Mouse (Mus musculus): ENCODE data around the gene Mast3. TPM values are rescaled to one million over a fixed set of nuclear protein-coding genes. Genes with fewer than 3 reads are reported as not detected.

Gene Mast3
- polyA plus RNA-seq, 1 experiment, result 4.8 TPM

DNA sequence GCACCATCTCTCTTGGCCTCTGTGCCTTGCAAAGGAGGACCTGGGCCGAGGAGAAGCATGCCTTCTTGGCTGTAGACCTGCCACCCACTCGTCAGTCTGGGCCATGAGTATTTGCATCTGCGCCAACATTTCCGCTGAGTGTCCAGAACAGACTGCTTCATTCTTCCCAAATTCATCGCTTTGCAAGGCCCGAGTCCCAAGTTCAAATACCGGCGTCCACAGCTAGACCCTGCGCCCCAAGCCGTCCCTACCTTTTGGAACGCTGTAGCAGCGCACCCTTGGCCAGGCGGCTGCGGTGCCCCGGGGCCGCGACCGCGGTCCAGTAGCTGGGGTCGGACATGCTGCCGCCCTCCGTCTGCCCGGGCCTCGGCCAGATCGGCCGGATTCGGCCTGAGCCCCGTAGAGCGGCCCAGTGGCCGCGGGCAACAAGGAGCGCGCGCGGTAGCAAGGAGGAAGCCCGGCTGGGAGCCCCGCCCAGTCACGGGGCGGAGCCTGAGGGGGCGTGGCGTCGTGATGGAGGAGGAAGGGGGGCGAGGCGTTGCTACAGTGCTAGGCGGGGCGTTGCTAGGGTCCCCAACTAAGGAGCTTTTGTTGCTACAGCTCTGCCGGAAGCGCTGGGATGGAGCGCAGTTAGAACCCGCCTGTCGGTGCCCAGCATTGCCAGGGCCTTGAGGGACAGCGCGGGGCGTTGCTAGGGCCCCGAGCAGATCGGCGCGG lies 12.7 kb downstream of the Mast3 start:
- Histone ChIP-seq H3K36me3 (ENCODE audit: control insufficient read depth) (peaks cover 28% of the 10 kb centered on the region), H3K4me1 (ENCODE audit: control insufficient read depth) (peaks cover 86% of the 10 kb centered on the region)

DNA sequence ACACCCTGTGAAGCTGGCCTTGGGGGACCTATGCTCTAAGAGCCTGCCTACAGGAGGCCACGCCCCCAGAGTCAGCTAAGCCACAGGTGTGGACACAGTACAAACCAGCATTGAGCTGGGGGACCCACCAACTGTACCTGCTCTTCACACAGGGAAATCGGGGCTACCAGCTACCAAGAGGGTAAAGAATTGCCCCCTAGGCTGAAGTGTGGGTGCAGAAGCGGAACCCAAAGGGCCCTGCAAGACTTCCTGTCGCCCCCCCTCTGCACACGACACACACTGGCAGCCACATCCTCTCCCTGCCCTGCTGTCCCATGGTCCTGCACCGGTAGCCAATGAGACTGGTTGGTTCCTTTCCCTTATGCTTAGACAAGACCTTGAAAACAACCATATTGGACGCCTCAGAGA lies 13.6 kb downstream of the Mast3 start:
- peaks cover 37% of the 10 kb centered on the region for H3K36me3 ChIP-seq (ENCODE audit: control insufficient read depth)
- peaks cover 82% of the 10 kb centered on the region for H3K4me1 ChIP-seq (ENCODE audit: control insufficient read depth)
- H3K27me3 ChIP-seq (ENCODE audit: control insufficient read depth), result peaks cover 28% of the 10 kb centered on the region
- H3K9me3 ChIP-seq (ENCODE audit: control insufficient read depth, low read length), result peaks cover 7% of the 10 kb centered on the region
- TF ChIP-seq TAL1 (IDR thresholded peaks at IDR 0.05; ENCODE audit: low read length), result no peak
- H3K4me3 ChIP-seq (replicated peaks), result peak overlapping the region; percentile 72

More for the DNA sequence above, 12.7 kb downstream of the Mast3 start:
- peaks cover 7% of the 10 kb centered on the region for H3K9me3 ChIP-seq (ENCODE audit: control insufficient read depth, low read length)
- peaks cover 36% of the 10 kb centered on the region for H3K27me3 ChIP-seq (ENCODE audit: control insufficient read depth)
- peak overlapping the region; percentile 72 for H3K4me3 ChIP-seq (replicated peaks)
- TF ChIP-seq GATA1 (IDR thresholded peaks at IDR 0.05; ENCODE audit: low read length), result no peak
- no peak for TF ChIP-seq TAL1 (IDR thresholded peaks at IDR 0.05; ENCODE audit: low read length)

DNA sequence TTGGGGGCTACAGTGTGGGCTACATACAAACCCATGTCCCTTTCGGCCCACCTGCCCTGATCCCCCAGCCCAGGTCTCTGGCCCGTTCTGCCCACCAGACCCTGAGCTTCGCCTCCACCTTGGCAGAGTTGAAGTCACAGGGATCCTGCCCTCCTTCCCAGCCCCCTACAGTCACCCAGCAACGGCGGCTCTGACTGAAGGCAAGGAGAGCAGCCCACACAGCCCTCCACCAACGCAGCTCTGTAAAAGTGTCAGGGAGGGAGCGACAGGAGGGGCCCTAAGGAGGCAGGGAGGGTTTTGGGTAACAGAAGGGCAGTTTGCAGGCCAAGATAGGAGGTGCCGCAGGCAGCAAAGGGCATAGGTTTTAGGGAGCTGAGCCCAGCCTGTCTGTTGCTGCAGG lies 14.0 kb downstream of the Mast3 start:
- Histone ChIP-seq H3K27me3 (ENCODE audit: control insufficient read depth) (peaks cover 24% of the 10 kb centered on the region), H3K4me3 (replicated peaks) (peak overlapping the region; percentile 72), H3K36me3 (ENCODE audit: control insufficient read depth) (peaks cover 41% of the 10 kb centered on the region), H3K9me3 (ENCODE audit: control insufficient read depth, low read length) (peaks cover 7% of the 10 kb centered on the region), H3K4me1 (ENCODE audit: control insufficient read depth) (peaks cover 82% of the 10 kb centered on the region)
- no peak for TF ChIP-seq GATA1 (IDR thresholded peaks at IDR 0.05; ENCODE audit: low read length)
- TF ChIP-seq TAL1 (IDR thresholded peaks at IDR 0.05; ENCODE audit: low read length), result no peak

DNA sequence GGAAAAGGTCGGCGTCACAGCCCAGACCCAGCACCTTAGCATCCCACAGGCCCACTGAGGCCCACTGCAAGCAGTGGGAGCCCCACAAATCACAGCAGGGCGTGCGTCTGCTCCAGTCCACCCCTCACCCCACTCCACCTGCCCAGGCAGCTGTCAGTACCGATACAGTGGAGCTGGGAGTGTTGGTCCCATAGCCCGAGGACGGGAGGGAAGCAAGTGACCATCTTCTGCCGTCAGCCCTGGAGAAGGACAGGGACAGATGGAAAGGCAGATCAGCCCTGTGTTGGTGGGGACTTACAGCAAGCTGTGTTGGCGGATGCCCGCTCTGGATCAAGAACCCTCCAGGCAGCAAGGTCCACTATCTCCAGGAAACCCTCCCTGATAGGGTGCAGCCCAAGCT lies 15.8 kb downstream of the Mast3 start:
- Histone ChIP-seq H3K36me3 (ENCODE audit: control insufficient read depth) (peaks cover 59% of the 10 kb centered on the region), H3K4me1 (ENCODE audit: control insufficient read depth) (peaks cover 75% of the 10 kb centered on the region), H3K9me3 (ENCODE audit: control insufficient read depth, low read length) (peaks cover 7% of the 10 kb centered on the region), H3K27me3 (ENCODE audit: control insufficient read depth) (peaks cover 9% of the 10 kb centered on the region), H3K4me3 (replicated peaks) (no peak overlapping the region)
- TF ChIP-seq GATA1 (IDR thresholded peaks at IDR 0.05; ENCODE audit: low read length), result no peak
- TF ChIP-seq TAL1 (IDR thresholded peaks at IDR 0.05; ENCODE audit: low read length), result no peak

DNA sequence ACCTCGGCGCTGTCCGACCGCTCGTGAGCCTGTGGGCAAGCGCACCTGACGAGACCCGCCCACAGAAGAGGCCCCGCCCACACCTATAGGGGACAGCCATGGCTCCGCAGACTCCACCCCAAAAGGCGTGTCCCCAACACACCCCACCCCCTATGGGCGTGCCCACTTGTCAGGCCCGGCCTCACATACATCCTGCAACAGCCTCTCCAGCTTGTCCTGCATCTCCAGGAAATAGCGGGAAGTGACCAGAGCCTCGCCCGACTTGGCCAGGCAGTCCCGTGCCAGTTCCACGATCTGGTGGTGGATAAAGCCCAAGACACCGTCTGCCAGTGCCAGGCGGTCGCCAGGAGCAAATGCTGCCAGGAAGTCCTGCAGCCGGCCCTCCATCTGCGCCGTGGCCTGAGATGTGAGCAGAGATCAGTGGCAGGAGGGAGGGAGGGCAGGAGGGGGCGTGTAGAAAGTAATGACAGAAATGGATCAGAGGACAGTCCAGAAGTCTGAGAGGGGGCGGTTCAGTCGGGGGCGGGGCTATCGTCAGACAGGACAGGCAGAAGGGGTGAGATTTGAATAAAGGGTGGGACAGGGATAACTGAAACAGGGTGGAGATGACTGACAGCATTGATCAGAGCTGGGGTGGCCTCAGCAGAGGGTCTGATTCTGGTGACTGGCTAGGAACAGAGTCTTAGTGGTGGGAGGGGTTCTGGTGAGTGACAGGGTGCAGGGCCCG lies 16.8 kb downstream of the Mast3 start:
- peaks cover 69% of the 10 kb centered on the region for H3K36me3 ChIP-seq (ENCODE audit: control insufficient read depth)
- peaks cover 3% of the 10 kb centered on the region; the same call in 1 of the 2 replicates for H3K27me3 ChIP-seq (ENCODE audit: control insufficient read depth)
- peaks cover 7% of the 10 kb centered on the region for H3K9me3 ChIP-seq (ENCODE audit: control insufficient read depth, low read length)
- H3K4me1 ChIP-seq (ENCODE audit: control insufficient read depth), result peaks cover 65% of the 10 kb centered on the region
- no peak for TF ChIP-seq TAL1 (IDR thresholded peaks at IDR 0.05; ENCODE audit: low read length)
- TF ChIP-seq GATA1 (IDR thresholded peaks at IDR 0.05; ENCODE audit: low read length), result no peak
- H3K4me3 ChIP-seq (replicated peaks), result no peak overlapping the region

DNA sequence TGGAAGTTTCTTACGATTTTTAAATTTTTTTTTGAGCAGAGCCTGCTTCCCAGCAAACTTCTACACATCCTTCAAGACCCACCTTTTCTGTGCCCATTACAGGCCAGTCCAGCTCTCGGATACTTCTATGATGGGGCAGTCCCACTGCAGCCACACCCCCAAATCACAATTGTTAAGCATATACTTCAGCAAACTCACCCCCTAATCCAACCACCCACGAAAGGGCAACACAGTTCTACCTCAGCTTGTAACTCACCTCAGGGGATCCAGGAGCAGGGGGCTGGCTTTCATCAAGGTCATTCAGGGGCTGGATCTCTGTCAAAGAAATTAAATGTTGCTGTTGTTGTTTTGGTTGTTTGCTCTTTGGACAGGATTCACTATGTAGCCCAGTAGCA lies 17.8 kb downstream of the Mast3 start:
- TF ChIP-seq TAL1 (IDR thresholded peaks at IDR 0.05; ENCODE audit: low read length), result no peak
- TF ChIP-seq GATA1 (IDR thresholded peaks at IDR 0.05; ENCODE audit: low read length), result no peak
- peaks cover 73% of the 10 kb centered on the region for H3K36me3 ChIP-seq (ENCODE audit: control insufficient read depth)
- H3K4me3 ChIP-seq (replicated peaks), result no peak overlapping the region
- no peaks in the 10 kb centered on the region for H3K9me3 ChIP-seq (ENCODE audit: control insufficient read depth, low read length)
- no peaks in the 10 kb centered on the region for H3K27me3 ChIP-seq (ENCODE audit: control insufficient read depth)
- H3K4me1 ChIP-seq (ENCODE audit: control insufficient read depth), result peaks cover 55% of the 10 kb centered on the region

DNA sequence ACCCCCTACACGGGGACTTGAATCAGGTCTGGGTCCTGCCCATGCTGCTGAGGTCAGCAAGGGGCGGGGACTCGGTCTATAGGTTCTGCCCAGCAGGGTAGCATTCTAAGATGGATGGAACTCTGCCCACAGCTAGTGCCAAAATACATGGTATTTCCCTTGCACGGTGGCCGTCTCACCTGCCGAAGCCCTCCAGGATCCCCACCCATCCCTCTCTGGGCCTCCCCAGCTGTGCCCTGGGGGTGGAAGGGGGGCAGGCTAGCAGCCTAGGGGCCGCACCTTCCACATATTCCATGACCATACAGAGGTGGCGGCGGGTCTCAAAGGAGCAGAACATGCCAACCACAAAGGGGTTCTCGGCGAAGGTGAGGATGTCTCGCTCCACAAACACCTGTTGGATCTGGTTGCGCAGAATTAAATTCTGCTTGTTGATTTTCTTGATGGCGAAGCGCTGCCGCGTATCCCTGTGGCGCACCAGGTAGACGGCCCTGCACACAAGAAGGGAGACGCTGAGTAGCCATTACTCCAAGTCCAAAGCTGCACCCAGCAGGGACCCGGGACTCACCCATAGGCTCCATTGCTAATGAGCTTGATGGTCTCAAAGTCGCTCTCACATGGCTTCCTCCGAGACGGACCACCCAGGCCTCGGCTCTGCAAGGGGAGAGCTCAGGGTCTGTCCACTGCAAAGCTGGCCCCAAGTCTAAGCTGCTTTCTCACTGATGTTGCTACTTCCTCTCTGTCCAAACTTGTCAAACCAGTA lies 18.4 kb downstream of the Mast3 start:
- peaks cover 49% of the 10 kb centered on the region for H3K4me1 ChIP-seq (ENCODE audit: control insufficient read depth)
- no peaks in the 10 kb centered on the region for H3K9me3 ChIP-seq (ENCODE audit: control insufficient read depth, low read length)
- peaks cover 78% of the 10 kb centered on the region for H3K36me3 ChIP-seq (ENCODE audit: control insufficient read depth)
- H3K4me3 ChIP-seq (replicated peaks), result no peak overlapping the region
- TF ChIP-seq GATA1 (IDR thresholded peaks at IDR 0.05; ENCODE audit: low read length), result no peak
- TF ChIP-seq TAL1 (IDR thresholded peaks at IDR 0.05; ENCODE audit: low read length), result no peak
- no peaks in the 10 kb centered on the region for H3K27me3 ChIP-seq (ENCODE audit: control insufficient read depth)

DNA sequence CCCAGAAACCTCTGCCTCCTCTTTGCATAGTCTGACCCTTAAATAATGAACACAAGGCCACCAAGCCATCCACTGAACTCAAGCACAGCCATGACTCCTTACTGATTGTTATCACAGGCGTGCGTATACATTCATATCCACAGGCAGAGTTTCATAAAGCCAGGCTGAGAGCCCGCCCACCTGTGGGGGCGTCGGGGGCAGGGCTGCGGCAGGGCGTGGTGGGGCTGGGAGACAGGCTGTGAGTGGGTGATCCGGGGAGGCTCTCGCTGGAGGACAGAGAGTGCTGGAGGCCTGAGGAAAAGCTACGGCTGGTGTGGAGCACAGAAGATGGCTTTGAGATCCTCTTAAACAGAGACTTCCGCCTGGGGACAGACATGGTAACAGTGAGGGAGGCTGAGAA lies 24.8 kb downstream of the Mast3 start:
- TF ChIP-seq TAL1 (IDR thresholded peaks at IDR 0.05; ENCODE audit: low read length) (no peak), GATA1 (IDR thresholded peaks at IDR 0.05; ENCODE audit: low read length) (no peak)
- Histone ChIP-seq H3K4me3 (replicated peaks) (no peak overlapping the region), H3K36me3 (ENCODE audit: control insufficient read depth) (peaks cover 65% of the 10 kb centered on the region), H3K4me1 (ENCODE audit: control insufficient read depth) (peaks cover 53% of the 10 kb centered on the region), H3K9me3 (ENCODE audit: control insufficient read depth, low read length) (no peaks in the 10 kb centered on the region), H3K27me3 (ENCODE audit: control insufficient read depth) (no peaks in the 10 kb centered on the region)

Data from erythroblast, embryonic 14.5 days (primary cell).